Mouse (Mus musculus) G1E (cell line): ENCODE results near the gene Mlec. TPM values are rescaled to one million over a fixed set of nuclear protein-coding genes. Genes with fewer than 3 reads are reported as not detected.
"Not testable (repeated sequence)": the region's sequence is repeated elsewhere in the genome, so short reads cannot be mapped to it uniquely, and the experiment has no call there.

Source experiments
- ATAC-seq: 2 replicates; pipeline ENCODE4 v1.8.0; 2016; ENCODE audit warnings: mild to moderate bottlenecking; ENCODE audit not compliant: insufficient number of reproducible peaks, poor library complexity, low FRiP score, severe bottlenecking; ENCODE audit errors: extremely low read depth
- DNase-seq: peaks from one replicate; pipeline ENCODE4 v3.0.0; 2012; ENCODE audit warnings: low spot score
- H3K27me3 ChIP-seq: 2 replicates; pipeline ENCODE4 v1.6.1; 2012; ENCODE audit warnings: mild to moderate bottlenecking, low read length, inconsistent platforms; ENCODE audit not compliant: insufficient read depth
- H3K36me3 ChIP-seq: replicated peaks from 2 replicates; pipeline ENCODE3; 2012; ENCODE audit warnings: mild to moderate bottlenecking, inconsistent platforms
- H3K4me1 ChIP-seq: 2 replicates; pipeline ENCODE4 v1.6.1; 2012; ENCODE audit warnings: low read depth, low read length, inconsistent platforms, mixed read lengths; ENCODE audit not compliant: insufficient read depth
- H3K4me3 ChIP-seq: 2 replicates; pipeline ENCODE4 v1.5.1; 2012; ENCODE audit warnings: low read depth, mild to moderate bottlenecking, inconsistent platforms, low read length, moderate library complexity, mixed read lengths
- H3K9me3 ChIP-seq: replicated peaks from 2 replicates; pipeline ENCODE4 v1.6.1; 2012; ENCODE audit warnings: inconsistent platforms
- CTCF ChIP-seq: IDR thresholded peaks from 2 replicates; pipeline ENCODE4 v1.5.1; 2012; ENCODE audit warnings: low read depth, low read length, inconsistent platforms, mixed read lengths
- GATA1 ChIP-seq: IDR thresholded peaks from 2 replicates; pipeline ENCODE4 v1.6.1; 2012; ENCODE audit warnings: borderline replicate concordance, low read length, inconsistent platforms, mixed read lengths
- GATA2 ChIP-seq: IDR thresholded peaks from 2 replicates; pipeline ENCODE4 v1.6.1; 2012; ENCODE audit warnings: low read depth, low read length, inconsistent platforms, borderline replicate concordance
- POLR2AphosphoS5 ChIP-seq: IDR thresholded peaks from 2 replicates; pipeline ENCODE4 v1.6.1; 2012; ENCODE audit warnings: low read depth, low read length, inconsistent platforms; ENCODE audit not compliant: insufficient replicate concordance
- TAL1 ChIP-seq: conservative IDR thresholded peaks from 2 replicates; pipeline ENCODE4 v1.6.1; 2012; ENCODE audit warnings: low read depth, low read length, inconsistent platforms, mixed read lengths
- polyA plus RNA-seq: library from polyadenylated mRNA; stranded (reverse); fragments of >175 nt; gene quantifications from 2 replicates; pipeline ENCODE4 v1.2.3, GENCODE M21; 2012
- total RNA-seq, 2 experiments: library from RNA; stranded (forward) in 1 of 2; stranded (reverse) in 1 of 2; fragments of 200-1000 nt in 1 of 2; fragments of >200 nt in 1 of 2; fragmentation: Nextera tagmentation in 1 of 2; gene quantifications; 2 replicates each; pipeline ENCODE4 v1.2.3; 2014 to 2017

Mlec gene
- total and polyA plus RNA-seq, 3 experiments, result 119 to 198 (median 191) TPM

- no peak for TF ChIP-seq GATA1
- TF ChIP-seq CTCF, result no peak
- TF ChIP-seq GATA2, result no peak
- Histone ChIP-seq H3K9me3 (no peaks in the 10 kb centered on the region), H3K27me3 (peaks cover 8% of the 10 kb centered on the region; the same call in 1 of the 2 replicates), H3K4me1 (peaks cover 43% of the 10 kb centered on the region), H3K36me3 (no peaks in the 10 kb centered on the region), H3K4me3 (no peak overlapping the region)
- ATAC-seq, result no peak
- DNase-seq, result no peak
Observed at GRCm38 (mm10) chr5:115166815-115167194, 8.8 kb upstream of the Mlec start.

DNA sequence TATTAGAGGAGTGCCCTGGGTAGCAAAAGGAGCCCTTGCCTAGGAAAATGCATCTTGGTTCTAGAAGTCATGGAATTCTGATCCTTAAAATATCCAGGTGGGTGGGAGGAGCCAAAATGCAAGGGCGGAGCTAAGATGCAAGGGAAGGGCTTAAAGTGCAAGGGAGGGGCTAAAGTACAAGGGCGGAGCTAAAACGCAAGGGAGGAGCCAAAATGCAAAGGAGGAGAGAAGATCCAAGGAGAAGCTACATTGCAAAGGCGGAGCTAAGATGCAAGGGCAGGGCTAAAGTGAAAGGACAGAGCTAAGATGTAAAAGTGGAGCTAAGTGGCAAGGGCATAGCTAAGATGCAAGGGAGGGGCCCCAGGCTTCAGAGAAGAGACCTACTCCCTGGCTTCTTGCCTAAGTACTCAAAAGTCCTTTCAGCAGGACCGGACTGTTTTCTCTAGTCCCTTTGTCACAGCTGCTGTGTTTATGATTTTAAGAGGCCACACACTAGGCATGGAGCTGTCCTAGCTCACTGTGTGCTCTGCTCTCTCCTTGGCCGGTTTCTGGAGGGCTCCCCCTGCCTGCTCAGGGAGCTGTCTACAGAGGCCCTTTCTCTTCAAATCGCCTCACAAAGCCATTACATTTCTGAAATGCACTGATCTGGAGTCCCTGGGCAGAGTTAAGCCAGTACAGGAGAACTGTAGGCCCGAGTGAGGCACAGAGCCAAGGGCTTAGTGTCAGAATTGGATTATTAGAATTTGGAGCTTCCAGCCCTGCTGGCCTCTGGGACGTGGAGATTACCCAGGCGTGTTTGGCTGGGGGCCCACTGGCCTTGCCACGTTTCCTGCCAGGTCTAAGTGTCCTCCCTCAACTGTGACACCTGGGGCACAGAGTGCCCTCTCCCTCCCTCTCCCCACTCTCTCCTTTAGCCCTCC lies 8.2 kb upstream of the Mlec start:
- no peaks in the 10 kb centered on the region for H3K9me3 ChIP-seq
- no peak overlapping the region for H3K4me3 ChIP-seq
- H3K36me3 ChIP-seq, result no peaks in the 10 kb centered on the region
- TF ChIP-seq CTCF, result no peak
- TF ChIP-seq GATA2, result no peak
- no peak for TF ChIP-seq GATA1
- no peak for TF ChIP-seq TAL1
- no peak for TF ChIP-seq POLR2AphosphoS5
- peaks cover 47% of the 10 kb centered on the region for H3K4me1 ChIP-seq
- DNase-seq (no peak), ATAC-seq (no peak)
- H3K27me3 ChIP-seq, result peaks cover 8% of the 10 kb centered on the region; the same call in 1 of the 2 replicates

- Histone ChIP-seq H3K4me1 (peaks cover 55% of the 10 kb centered on the region), H3K27me3 (peaks cover 6% of the 10 kb centered on the region; the same call in 1 of the 2 replicates), H3K9me3 (no peaks in the 10 kb centered on the region), H3K4me3 (no peak overlapping the region), H3K36me3 (no peaks in the 10 kb centered on the region)
- no peak for ATAC-seq
- TF ChIP-seq TAL1 (no peak), GATA2 (no peak), POLR2AphosphoS5 (no peak), GATA1 (no peak), CTCF (no peak)
- DNase-seq, result no peak
Observed at GRCm38 (mm10) chr5:115165351-115165750, 7.4 kb upstream of the Mlec start.

DNA sequence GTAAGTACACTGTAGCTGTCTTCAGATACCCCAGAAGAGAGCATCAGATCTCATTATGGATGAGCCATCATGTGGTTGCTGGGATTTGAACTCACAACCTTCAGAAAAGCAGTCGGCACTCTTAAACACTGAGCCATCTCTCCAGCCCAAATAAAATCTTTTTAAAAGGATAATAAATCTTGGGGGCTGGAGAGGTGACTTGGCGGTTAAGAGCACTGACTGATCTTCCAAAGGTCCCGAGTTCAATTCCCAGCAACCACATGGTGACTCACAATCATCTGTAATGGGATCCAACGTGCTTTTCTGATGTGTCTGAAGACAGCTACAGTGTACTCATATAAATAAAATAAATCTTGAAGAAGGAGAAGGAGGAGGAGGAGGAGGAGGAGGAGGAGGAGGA lies 6.5 kb upstream of the Mlec start:
- not testable (repeated sequence) for H3K4me3 ChIP-seq, ATAC-seq, H3K9me3 ChIP-seq, DNase-seq, H3K36me3 ChIP-seq, H3K27me3 ChIP-seq
- peaks cover 64% of the 10 kb centered on the region for H3K4me1 ChIP-seq

- no peak for TF ChIP-seq CTCF
- TF ChIP-seq GATA1, result no peak
- TF ChIP-seq GATA2, result no peak
- TF ChIP-seq POLR2AphosphoS5, result no peak
- no peak for TF ChIP-seq TAL1
- DNase-seq, result no peak
- no peak for ATAC-seq
- no peak overlapping the region for H3K4me3 ChIP-seq
- H3K9me3 ChIP-seq, result no peaks in the 10 kb centered on the region
- peaks cover 70% of the 10 kb centered on the region for H3K4me1 ChIP-seq
- no peaks in the 10 kb centered on the region for H3K27me3 ChIP-seq
- no peaks in the 10 kb centered on the region for H3K36me3 ChIP-seq
Observed at GRCm38 (mm10) chr5:115163563-115163962, 5.6 kb upstream of the Mlec start.

- not testable (repeated sequence) for H3K36me3 ChIP-seq, H3K27me3 ChIP-seq, DNase-seq, ATAC-seq, H3K9me3 ChIP-seq, H3K4me3 ChIP-seq
- peaks cover 66% of the 10 kb centered on the region for H3K4me1 ChIP-seq
Observed at GRCm38 (mm10) chr5:115161940-115162279, 3.9 kb upstream of the Mlec start.
